Mouse (Mus musculus) CD4-positive naive resting alpha-beta T cell, adult 76 days (primary cell): ENCODE results near the gene Gm20521. TPM values are rescaled to one million over a fixed set of nuclear protein-coding genes. Genes with fewer than 3 reads are reported as not detected.

Experiments used
- total RNA-seq: library from RNA; stranded (reverse); gene quantifications from one replicate; pipeline ENCODE4 v1.2.4, GENCODE M21; 2023

Gene Gm20521
- total RNA-seq, result not detected

GRCm38 (mm10) chr14:54883154-54884021 is at the start of gene Gm20521, which contains the start of gene Bcl2l2:
Gm20521 (plus strand) TSS chr14:54883441.
Bcl2l2 (plus strand) TSS chr14:54883377.

DNA sequence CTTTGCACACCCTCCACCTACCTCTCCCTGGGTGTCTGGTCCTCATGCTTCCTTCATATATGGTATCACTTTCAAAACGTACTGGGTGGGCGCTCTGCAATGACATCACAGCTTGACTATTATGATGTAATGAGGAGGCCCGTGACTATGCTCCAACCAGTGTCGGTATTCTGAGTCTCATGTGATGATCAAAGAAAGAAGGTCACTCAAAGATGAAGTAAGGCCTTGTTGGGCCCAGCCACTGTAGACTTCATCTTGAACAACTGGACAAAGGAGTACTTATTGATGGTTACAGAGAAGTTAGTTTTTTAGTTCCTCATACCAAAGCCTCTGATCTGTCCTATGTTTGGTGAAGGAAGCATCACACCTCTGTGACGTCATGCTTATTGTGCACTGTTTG is 12.4 kb upstream of the Gm20521 start, which contains the start of gene Homez:
Gene Homez, minus strand, starts transcription at position 101 of the 400 bp plus-strand sequence.

GRCm38 (mm10) chr14:54877048-54877715 is 6.1 kb upstream of the Gm20521 start, which contains the start of gene Ppp1r3e:
Ppp1r3e (minus strand) TSS chr14:54877550.

GRCm38 (mm10) chr14:54892200-54892599 is 9.0 kb downstream of the Gm20521 start, which contains the start of gene Pabpn1:
Pabpn1 (plus strand) TSS chr14:54892500.

GRCm38 (mm10) chr14:54912886-54913285 is 29.6 kb downstream of the Gm20521 start, which contains the start of gene Slc22a17:
Slc22a17 (minus strand) TSS chr14:54913132.

DNA sequence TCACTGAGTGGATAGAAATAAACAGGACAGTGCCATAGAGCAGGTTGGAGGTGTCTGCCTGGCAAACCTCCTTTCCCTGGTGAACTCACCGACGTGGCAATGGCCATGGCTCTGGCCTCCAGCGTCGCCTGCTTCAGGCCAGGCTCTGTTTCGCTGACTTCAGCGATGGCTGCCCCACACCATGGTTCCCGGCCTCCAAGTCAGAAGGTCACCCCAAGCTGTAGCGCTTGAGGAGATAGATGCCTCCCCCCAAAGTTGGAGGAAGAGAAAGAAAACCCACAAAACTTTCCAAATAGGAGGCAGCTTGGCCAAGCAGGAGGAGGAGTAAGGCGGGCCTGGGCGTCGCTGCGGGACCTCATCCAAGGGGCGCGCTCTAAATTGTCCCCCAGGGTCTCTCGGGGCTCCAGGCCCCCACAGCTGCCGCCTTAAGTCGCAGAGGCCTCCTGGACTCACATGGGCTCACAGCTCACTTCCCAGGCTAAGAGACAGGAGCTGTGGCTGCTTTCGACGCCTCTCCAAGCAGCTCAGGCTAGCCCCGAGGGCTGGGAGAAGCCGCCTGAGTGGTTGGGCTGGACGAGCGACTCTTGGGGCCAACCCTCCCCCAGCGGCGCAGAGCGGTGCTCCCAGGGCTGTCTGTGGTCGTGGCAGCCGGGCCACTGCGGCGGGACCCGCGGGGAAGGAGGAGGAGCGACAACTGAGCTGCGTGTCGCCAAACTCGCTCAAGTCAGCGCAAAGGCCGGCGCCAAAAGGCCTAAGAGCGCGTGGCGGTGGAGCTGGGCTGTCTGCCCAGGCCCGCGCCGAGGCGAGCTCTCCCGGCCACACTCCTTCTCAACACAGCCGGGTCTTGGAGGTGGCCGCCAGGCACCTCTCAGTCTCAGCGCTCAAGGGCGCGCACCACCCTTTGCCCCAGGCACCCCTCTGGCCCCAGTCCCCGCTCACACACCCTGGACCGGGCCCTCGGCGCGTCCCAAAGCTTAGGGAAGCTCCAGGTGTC is 42.4 kb downstream of the Gm20521 start, which contains the start of gene Efs:
Gene Efs, minus strand, starts transcription at position 778 of the 994 bp plus-strand sequence.

GRCm38 (mm10) chr14:54932645-54933150 is 49.5 kb downstream of the Gm20521 start, which contains the start of gene Il25:
Il25 (plus strand) TSS chr14:54932695.

GRCm38 (mm10) chr14:54935904-54936830 is 52.9 kb downstream of the Gm20521 start, which contains the start of gene Cmtm5:
Cmtm5 (plus strand) TSS chr14:54936261.

Other genes with a start within 250 kb of the Gm20521 start
- not detected for gene Gm17606, start 242.5 kb upstream of the Gm20521 start, total RNA-seq
- gene Cdh24, start 242.1 kb upstream of the Gm20521 start, total RNA-seq, result 13.5 TPM
- 34.4 TPM for gene 1700123O20Rik, start 197.2 kb upstream of the Gm20521 start, total RNA-seq
- 601 TPM for gene Acin1, start 196.5 kb upstream of the Gm20521 start, total RNA-seq
- not detected for gene Gm29776, start 184.6 kb upstream of the Gm20521 start, total RNA-seq
- not detected for gene Cebpe, start 171.3 kb upstream of the Gm20521 start, total RNA-seq
- 0.85 TPM for gene Slc7a8, start 101.5 kb upstream of the Gm20521 start, total RNA-seq
- not detected for gene Rnf212b, start 69.3 kb upstream of the Gm20521 start, total RNA-seq
- 3.3 TPM for gene Homez, start 12.5 kb upstream of the Gm20521 start, total RNA-seq
- 17.4 TPM for gene Ppp1r3e, start 5.9 kb upstream of the Gm20521 start, total RNA-seq
- gene Bcl2l2, start 64 bp upstream of the Gm20521 start, total RNA-seq, result 1.4 TPM
- gene Pabpn1, start 9.1 kb downstream of the Gm20521 start, total RNA-seq, result 243 TPM
- gene Slc22a17, start 29.7 kb downstream of the Gm20521 start, total RNA-seq, result 2.0 TPM
- gene Efs, start 42.7 kb downstream of the Gm20521 start, total RNA-seq, result not detected
- gene Il25, start 49.3 kb downstream of the Gm20521 start, total RNA-seq, result not detected
- not detected for gene Cmtm5, start 52.8 kb downstream of the Gm20521 start, total RNA-seq
- gene Myh6, start 83.5 kb downstream of the Gm20521 start, total RNA-seq, result not detected
- not detected for gene Gm17428, start 93.5 kb downstream of the Gm20521 start, total RNA-seq
- gene Myh7, start 111.2 kb downstream of the Gm20521 start, total RNA-seq, result not detected
- 92.5 TPM for gene Ngdn, start 132.0 kb downstream of the Gm20521 start, total RNA-seq
- gene Zfhx2, start 208.9 kb downstream of the Gm20521 start, total RNA-seq, result 21.5 TPM
- gene Thtpa, start 211.3 kb downstream of the Gm20521 start, total RNA-seq, result 4.0 TPM
- 104 TPM for gene Ap1g2, start 223.2 kb downstream of the Gm20521 start, total RNA-seq
- not detected for gene Jph4, start 233.5 kb downstream of the Gm20521 start, total RNA-seq